Mouse (Mus musculus) left cerebral cortex, adult 8-10 months (tissue): Measurements from ENCODE around the gene Wdr93. TPM values are rescaled to one million over a fixed set of nuclear protein-coding genes. Genes with fewer than 3 reads are reported as not detected.
"Not testable (repeated sequence)": the region's sequence is repeated elsewhere in the genome, so short reads cannot be mapped to it uniquely, and the experiment has no call there.

Experiments
- DNase-seq, 2 experiments: peaks; one replicate each; pipeline ENCODE4 v3.0.0; 2022; ENCODE audit warnings: low spot score in 2 of 2
- total RNA-seq, 4 experiments: library from RNA; stranded (reverse); gene quantifications; 2 replicates each; pipeline ENCODE4 v1.2.4; 2022

Wdr93 gene
- total RNA-seq, 4 experiments from 2014 or later = 0.18 to 0.61 (median 0.34) TPM

- DNase-seq = no peak
Observed at GRCm38 (mm10) chr7:79747659-79748058, 4.7 kb downstream of the Wdr93 start.

DNA sequence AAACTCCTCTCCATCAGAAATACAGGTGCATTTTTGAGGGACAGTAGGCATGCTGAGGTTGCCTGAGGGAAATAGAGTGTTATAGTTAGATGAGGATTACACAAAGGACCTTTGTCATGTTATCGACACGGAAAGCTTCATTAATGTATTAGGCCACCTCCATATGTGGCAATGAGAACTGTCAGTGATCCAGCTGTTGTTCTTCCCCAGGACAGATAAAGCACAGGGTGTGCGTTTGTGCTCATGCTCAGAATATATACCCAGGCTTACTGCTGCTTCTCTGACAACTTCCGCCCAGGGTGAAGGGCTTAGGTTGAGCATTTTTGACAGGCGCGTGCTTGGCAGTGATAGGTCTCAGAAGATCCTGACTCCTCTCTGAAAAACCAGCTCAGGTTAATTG lies 6.5 kb downstream of the Wdr93 start:
- DNase-seq = no peak

GRCm38 (mm10) chr7:79756334-79756733 lies 13.4 kb downstream of the Wdr93 start:
- no peak for DNase-seq

DNA sequence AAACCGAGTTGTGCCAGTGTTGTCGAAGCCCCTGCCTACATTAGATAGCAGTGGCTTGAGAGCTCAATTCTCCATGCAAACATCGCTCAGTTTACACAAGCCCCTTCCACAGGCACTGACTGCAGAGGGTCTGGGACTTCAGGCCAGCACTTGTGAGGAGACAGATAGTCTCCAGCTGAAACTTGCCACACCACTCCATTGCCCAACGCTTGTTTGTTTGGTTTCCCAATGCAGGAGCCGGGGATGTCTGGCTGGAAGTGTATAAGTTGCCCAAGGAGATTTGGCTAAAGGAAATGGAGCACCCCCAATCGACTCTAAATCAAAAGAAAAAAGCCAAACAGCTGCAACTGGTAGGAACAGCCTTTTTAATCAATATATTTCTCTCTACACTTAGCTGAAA lies 15.2 kb downstream of the Wdr93 start:
- no peak for DNase-seq

GRCm38 (mm10) chr7:79759766-79760165 lies 16.8 kb downstream of the Wdr93 start:
- DNase-seq = no peak

- no peak for DNase-seq
Observed at GRCm38 (mm10) chr7:79761124-79761876, 18.3 kb downstream of the Wdr93 start.

DNA sequence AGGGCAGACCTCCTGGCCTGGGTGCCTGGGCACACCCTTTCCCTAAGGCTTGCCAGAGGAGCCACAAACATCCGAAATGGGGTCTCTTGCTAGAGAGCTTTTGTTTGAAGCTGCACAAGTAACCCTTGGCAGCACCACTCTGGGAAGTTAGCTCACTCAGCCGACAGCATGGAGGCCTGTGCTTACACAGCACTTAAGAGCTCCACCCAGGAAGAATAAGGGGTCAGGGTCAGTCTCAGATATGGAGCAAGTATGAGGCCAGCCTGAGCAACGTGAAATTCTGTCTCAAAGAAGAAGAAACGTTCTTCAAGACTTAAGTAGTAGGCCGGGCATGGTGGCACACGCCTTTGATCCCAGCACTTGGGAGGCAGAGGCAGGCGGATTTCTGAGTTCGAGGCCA lies 19.1 kb downstream of the Wdr93 start:
- no peak for DNase-seq

DNA sequence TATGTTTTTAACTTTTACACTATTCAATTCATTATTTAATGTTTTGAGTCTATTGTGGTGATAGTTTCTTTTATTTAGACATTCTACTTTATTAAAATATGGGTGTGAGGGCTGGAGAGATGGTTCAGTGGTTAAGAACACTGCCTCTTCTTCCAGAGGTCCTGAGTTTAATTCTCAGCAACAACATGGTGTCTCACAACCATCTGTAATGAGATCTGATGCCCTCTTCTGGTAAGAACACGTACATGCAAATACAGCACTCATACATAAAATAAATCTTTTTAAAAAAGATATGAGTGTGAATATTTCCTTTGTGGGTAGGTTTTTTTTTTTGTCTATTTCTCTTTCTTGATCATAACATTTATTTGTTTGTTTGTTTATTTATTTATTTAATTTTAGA lies 23.0 kb downstream of the Wdr93 start:
- no peak for DNase-seq

DNA sequence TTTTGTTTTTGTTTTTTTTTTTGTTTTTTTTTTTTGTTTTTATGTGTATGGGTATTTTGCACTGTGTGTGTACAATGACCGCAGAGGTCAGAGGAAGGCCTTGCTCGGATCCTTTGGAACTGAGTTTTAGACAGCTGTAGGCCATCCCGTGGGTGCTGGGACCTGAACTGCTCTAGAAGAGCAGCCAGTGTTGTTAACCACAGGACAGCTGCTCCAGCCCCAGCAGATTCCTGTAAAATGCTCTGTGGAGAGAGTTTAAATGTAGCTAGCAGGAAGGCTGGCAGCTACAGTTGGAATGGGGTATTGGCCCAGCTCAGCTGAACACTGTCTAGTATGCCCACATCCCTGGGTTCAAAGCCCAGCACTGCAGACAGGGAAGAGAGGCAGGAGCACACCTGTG lies 26.7 kb downstream of the Wdr93 start:
- DNase-seq = no peak

DNA sequence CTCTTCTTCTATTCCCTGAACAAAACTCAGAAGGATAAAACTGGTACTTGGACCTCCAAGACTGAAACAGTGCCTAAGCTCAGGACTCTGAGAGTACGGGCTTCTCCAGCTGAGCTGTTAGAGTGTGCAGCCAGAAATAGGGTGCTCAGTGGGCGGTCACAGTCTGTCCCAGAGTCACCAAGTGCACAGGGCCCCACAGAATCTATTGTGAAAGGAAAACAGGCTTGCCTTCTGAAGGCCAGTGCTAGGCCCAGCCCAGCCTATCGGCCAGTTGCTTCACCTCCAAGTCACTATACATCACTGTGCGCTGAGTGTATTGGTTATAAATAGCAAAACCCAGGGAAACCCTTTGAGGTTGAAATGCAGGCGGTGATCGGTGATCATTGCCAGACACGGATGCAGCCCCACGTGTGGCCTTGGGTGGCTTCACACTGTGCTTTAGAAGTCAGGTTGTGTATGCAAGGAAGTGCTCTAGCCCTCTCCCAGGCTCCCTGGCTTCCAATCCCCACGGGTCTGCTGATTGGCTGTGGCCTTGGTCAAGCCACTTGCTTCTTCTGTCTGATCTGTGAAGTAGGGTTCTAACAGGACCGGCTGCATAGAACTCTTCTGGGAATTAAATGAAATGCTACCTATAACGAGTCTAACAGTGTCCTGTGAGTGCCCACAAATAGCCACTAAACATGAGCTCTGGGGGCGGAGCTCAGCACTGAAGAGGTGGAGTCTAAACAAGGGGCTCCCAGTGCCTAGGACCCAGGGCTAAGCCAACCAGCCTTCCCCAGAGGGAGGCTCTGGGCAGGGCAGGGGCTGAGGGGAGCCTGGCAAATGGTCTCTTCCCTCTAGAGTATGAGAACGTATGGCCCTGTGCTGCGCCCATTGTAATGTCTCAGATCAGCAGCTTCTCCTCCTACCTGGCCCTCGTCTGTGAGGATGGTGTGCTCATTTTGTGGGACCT lies 28.9 kb downstream of the Wdr93 start:
- DNase-seq = peak in 1 of 2 experiments; percentile 42

DNA sequence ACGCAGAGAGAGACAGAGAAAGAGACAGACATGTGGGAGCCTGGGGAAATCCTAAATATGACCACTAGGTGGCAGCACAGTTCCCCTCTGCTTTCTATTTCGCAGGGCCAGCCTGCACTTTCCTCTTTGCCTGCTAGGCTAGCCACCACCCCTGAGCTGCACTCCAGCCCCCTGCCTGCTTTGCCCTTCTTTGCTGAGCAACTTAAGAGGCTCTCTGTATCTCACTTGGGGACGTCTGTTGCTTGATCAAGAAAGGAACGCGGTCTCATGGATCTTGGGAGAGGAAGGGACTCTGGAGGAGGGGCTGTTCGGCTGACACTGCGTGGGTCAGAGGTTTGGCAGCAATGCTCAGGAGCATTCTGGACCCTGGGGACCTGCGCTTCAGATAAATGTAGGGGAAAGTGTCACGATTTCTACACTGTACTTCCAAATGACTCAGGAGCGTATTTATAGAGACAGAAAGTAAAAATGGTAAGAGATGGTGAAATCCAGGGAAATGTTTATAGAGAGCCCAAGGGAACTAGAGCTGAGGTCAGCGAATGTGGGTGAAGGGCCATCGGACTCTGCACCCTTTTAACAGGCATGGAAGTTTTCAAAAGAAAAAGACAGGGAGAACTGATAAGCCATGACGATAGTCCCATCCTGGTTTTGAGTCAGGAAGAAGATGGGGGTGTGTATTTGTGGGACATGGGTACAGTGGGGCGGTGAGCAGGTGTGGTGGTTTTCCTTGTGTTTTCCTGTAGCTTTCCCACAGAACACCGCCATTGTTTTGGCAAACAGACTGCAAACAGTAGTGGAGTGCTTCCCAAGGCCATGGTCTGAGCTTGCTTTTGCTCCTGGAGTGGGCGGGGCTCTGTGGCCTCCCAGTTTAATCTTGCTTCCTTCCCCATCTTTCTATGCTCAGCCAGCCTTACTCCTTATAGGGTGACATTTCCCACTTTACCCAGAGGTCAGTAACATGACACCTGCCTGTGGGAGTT lies 38.0 kb downstream of the Wdr93 start:
- peak; percentile 31 to 55 for DNase-seq

DNA sequence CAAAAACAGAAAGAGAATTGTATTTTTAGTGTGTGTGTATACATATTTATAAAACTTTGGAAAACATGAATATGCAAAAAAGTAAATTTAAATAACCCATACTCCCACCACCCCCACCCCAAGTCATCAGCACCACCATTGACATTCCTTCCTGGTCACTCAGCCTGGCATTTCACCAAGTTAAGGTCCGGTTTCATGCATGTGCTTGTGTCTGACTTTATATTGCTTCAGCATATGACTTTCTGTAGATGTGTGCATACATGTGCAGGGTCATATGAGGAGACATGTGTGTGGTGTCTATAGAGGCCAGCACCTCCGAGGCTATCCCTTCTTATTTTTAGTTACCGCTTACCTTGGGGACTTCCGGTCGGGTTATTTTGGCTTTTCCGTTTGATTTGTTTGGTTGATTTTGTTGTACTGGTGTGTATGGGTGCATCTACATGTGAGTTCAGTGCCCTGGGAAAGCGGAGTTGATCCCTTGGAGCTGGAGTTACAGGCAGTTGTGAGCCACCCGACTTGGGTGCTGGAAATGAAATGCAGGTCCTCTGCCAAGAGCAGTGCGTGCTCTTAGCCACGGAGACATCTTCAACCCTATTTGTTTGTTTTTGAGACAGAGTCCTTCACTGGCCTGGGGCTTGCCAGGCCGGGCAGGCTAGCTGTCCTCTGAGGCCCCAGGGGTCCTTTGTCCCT lies 39.0 kb downstream of the Wdr93 start:
- DNase-seq = no peak

GRCm38 (mm10) chr7:79782516-79782855 lies 39.5 kb downstream of the Wdr93 start:
- DNase-seq = no peak

DNA sequence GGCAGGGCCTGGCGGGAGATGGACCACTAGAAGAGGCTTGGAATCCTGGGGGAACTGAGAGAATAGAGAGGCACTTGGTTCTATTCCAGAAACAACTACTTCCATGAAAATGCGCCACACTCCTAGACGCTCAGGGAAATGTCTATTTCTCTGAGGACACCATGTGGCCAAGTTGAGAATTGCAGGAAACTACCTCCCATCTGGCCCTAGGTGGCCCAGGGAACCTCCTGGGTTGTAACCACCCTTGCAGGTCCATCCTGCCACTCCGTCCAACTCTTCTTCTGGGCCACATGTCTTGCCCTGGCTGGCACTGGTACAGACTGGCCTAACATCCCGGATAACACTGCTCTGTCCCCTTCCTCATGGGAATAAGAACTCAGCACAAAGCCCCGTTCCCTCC lies 43.3 kb downstream of the Wdr93 start:
- DNase-seq = peak; percentile 26 to 42

- not testable (repeated sequence) for DNase-seq
Observed at GRCm38 (mm10) chr7:79789812-79790211, 46.8 kb downstream of the Wdr93 start.

GRCm38 (mm10) chr7:79792635-79793421 lies 49.9 kb downstream of the Wdr93 start:
- DNase-seq = no peak

DNA sequence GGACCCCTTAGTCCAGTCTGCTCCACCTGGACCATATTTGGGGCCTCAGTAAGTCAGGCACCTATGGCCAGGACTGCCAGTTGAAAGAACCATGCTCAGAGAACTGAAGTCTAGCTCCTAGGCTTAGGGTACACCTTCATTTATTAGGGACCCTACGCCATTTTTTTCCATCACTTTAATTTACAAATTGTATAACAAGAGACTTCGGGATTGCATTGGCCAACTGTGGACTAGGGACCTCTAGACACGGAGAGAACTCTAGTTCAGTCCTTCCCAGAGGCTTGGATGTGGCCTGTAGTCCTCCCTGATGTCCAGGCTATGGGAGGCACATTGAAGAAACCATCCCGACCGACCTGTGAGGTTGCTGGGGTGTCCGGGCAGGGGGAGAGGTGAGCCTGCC lies 50.7 kb downstream of the Wdr93 start, which contains the start of gene Mesp1:
Gene Mesp1 (minus strand): TSS at position 101 of the 400 bp plus-strand sequence.
- DNase-seq = no peak

DNA sequence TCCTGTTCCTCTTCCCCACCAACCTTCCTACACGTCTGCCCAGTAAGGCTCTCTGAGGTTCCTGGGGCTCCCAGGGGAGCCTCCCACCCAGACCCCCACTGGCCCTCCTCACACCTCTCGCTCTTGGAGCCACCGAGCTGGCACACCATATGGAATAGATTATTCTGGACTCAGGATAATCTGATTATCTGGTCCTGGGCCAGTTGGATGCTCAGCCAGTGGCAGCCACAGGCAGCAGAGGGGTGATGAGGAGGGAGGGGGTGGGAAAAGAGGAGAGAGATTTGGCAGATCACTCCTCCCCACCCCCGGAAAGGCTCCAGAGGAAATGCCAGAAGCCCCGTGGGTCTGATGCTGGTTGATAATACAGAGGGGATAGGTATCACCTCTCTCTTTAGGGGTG lies 55.6 kb downstream of the Wdr93 start:
- DNase-seq = no peak

DNA sequence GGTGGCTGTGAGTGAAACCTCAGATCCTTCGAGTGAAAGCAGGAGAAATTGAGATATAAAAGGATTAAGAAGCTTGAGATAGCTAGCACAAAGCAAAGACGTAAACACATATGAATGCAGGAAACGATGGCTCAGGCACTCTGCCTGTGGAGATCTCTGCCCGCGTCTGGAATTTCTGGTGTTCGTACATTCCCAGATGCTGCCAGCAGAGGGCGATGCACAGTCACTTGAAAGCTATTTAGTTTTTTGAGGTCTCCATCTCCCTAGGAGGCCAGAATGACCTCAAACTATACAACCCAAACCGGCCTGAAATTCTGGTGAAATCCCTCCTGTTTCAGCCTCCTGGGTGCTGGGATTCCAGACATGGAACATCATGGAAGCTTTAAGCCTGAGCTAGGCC lies 56.1 kb downstream of the Wdr93 start:
- DNase-seq = peak; percentile 23 to 81

DNA sequence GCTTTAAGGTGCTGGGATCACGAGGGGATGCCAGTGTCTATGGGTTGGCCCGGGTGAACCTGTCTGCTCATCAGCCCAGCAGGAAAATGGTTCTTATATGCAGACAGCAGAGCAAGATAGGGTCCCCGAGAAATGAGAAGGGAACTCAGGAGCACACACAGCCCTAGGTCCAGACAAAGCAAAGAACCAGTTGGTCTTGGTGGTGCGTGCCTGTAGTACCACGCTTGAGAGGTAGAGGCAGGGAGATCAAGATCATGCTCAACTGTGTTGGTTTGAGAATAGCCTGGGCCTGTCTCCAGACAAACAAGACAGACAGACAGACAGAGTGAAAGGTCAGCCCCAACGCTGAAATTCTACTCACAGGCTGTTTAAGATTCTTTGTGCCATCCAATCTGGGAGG lies 56.5 kb downstream of the Wdr93 start:
- no peak for DNase-seq
